In genomic region chr7:36697856-36698588, GRCm38 (mm10) we compare ENCODE assay signal across 9 mouse cellular contexts. TPM values are rescaled to one million over a fixed set of nuclear protein-coding genes. Genes with fewer than 3 reads are reported as not detected.
A peak's percentile ranks its signal among the peaks of the same experiment; 100 is the strongest.
DNase-seq lines count a peak whose midpoint lies in the region; ATAC-seq and TF ChIP-seq lines count a peak whose summit lies in the region.
"Had no signal": no experiment of that assay in that cellular context is flagged by ENCODE, and none has a peak within 500 bp of the region (broad histone marks: within the 10 kb centered on the region; RNA-seq: fewer than 3 reads in every experiment).

TSS of gene Tshz3 (plus strand) at chr7:36698118.

- TF ChIP-seq POLR2A in myocyte (IDR thresholded peaks at IDR 0.05; ENCODE audit: insufficient read length, low read depth), result peak; percentile 58

- peak within 1 kb of the TSS; percentile 89 for H3K27ac ChIP-seq in embryonic facial prominence, embryonic 15.5 days (replicated peaks)
- H3K27ac ChIP-seq in heart, embryonic 15.5 days, result peak within 1 kb of the TSS; percentile 81
- H3K27ac ChIP-seq in kidney, postnatal 0 days, result peak within 1 kb of the TSS; percentile 83
- peak within 1 kb of the TSS; percentile 36; the same call in 1 of the 2 replicates for H3K27ac ChIP-seq in liver, embryonic 12.5 days

- H3K9me3 ChIP-seq in embryonic facial prominence, embryonic 15.5 days (replicated peaks), result no peaks in the 10 kb centered on the region
- no peaks in the 10 kb centered on the region for H3K9me3 ChIP-seq in heart, embryonic 15.5 days (replicated peaks)
- no peaks in the 10 kb centered on the region for H3K9me3 ChIP-seq in kidney, postnatal 0 days (replicated peaks; ENCODE audit: low read length)
- no peaks in the 10 kb centered on the region for H3K9me3 ChIP-seq in liver, embryonic 12.5 days (replicated peaks)

- H3ac ChIP-seq in myocyte (ENCODE audit: control insufficient read depth, insufficient read length), result peak within 1 kb of the TSS; percentile 56

- H3K36me3 ChIP-seq in embryonic facial prominence, embryonic 15.5 days, result no peaks in the 10 kb centered on the region
- no peaks in the 10 kb centered on the region for H3K36me3 ChIP-seq in heart, embryonic 15.5 days
- H3K36me3 ChIP-seq in kidney, postnatal 0 days (ENCODE audit: insufficient read depth, low read length), result no peaks in the 10 kb centered on the region
- no peaks in the 10 kb centered on the region for H3K36me3 ChIP-seq in liver, embryonic 12.5 days
- H3K36me3 ChIP-seq in myocyte (ENCODE audit: control insufficient read depth, insufficient read depth), result peaks cover 4% of the 10 kb centered on the region

- peak within 1 kb of the TSS; percentile 99 for H3K4me2 ChIP-seq in embryonic facial prominence, embryonic 15.5 days (replicated peaks)
- H3K4me2 ChIP-seq in heart, embryonic 15.5 days, result peak within 1 kb of the TSS; percentile 100
- peak within 1 kb of the TSS; percentile 100 for H3K4me2 ChIP-seq in kidney, postnatal 0 days (ENCODE audit: low read length)
- peak within 1 kb of the TSS; percentile 74 for H3K4me2 ChIP-seq in liver, embryonic 12.5 days
- H3K4me2 ChIP-seq in myocyte (ENCODE audit: low read depth), result peak within 1 kb of the TSS; percentile 75

- WGBS in embryonic facial prominence, embryonic 15.5 days, result 0% methylated on average over 38 of the region's 88 CpGs
- WGBS in heart, embryonic 15.5 days, result under 1% methylated on average over 39 of the region's 88 CpGs
- under 1% methylated on average over 37 of the region's 88 CpGs for WGBS in kidney, postnatal 0 days
- WGBS in liver, embryonic 12.5 days (ENCODE audit: insufficient replicate concordance), result under 1% methylated on average over 30 of the region's 88 CpGs

- peaks cover 23% of the 10 kb centered on the region for H3K4me1 ChIP-seq in embryonic facial prominence, embryonic 15.5 days
- H3K4me1 ChIP-seq in heart, embryonic 15.5 days (replicated peaks), result peaks cover 24% of the 10 kb centered on the region
- H3K4me1 ChIP-seq in kidney, postnatal 0 days (replicated peaks; ENCODE audit: insufficient read depth, low read length), result peaks cover 6% of the 10 kb centered on the region; the same call in 1 of the 2 replicates
- peaks cover 12% of the 10 kb centered on the region; the same call in 1 of the 2 replicates for H3K4me1 ChIP-seq in liver, embryonic 12.5 days

- peak within 1 kb of the TSS; percentile 75 for H3K4me3 ChIP-seq in embryonic facial prominence, embryonic 15.5 days (replicated peaks)
- H3K4me3 ChIP-seq in heart, embryonic 15.5 days, result peak within 1 kb of the TSS; percentile 82
- peak within 1 kb of the TSS; percentile 80 for H3K4me3 ChIP-seq in kidney, postnatal 0 days (replicated peaks; ENCODE audit: low read depth, low read length)
- peak within 1 kb of the TSS; percentile 61 for H3K4me3 ChIP-seq in liver, embryonic 12.5 days
- H3K4me3 ChIP-seq in myocyte, result peak within 1 kb of the TSS; percentile 77

- no peak for TF ChIP-seq CTCF in kidney, postnatal 0 days (IDR thresholded peaks at IDR 0.05; ENCODE audit: low read depth)

- peaks cover 64% of the 10 kb centered on the region for H3K79me2 ChIP-seq in myocyte (ENCODE audit: control insufficient read depth, insufficient read depth)

- peak; percentile 63 to 68 for DNase-seq in left cerebral cortex, adult 18-20 months (ENCODE audit: low spot score in 2 of 2)
- DNase-seq in left cerebral cortex, adult 11 months (ENCODE audit: low spot score), result no peak
- peak; percentile 81 for DNase-seq in kidney, postnatal 0 days (ENCODE audit: low spot score)
- DNase-seq in thymus, postnatal 4 days, result peak; percentile 61

- ATAC-seq in embryonic facial prominence, embryonic 15.5 days (ENCODE audit: insufficient number of reproducible peaks, low FRiP score, low TSS enrichment, low read depth), result peak; percentile 78
- peak; percentile 53 for ATAC-seq in heart, embryonic 15.5 days (replicated peaks; ENCODE audit: insufficient number of reproducible peaks, insufficient read depth, low FRiP score, low read depth)
- ATAC-seq in kidney, postnatal 0 days (replicated peaks; ENCODE audit: low FRiP score, low read depth), result peak; percentile 47
- ATAC-seq in liver, embryonic 12.5 days, result peak; percentile 33

- peak within 1 kb of the TSS; percentile 57 for H3K9ac ChIP-seq in embryonic facial prominence, embryonic 15.5 days
- H3K9ac ChIP-seq in heart, embryonic 15.5 days, result peak within 1 kb of the TSS; percentile 68
- H3K9ac ChIP-seq in kidney, postnatal 0 days (ENCODE audit: low read depth, low read length), result peak within 1 kb of the TSS; percentile 62
- H3K9ac ChIP-seq in liver, embryonic 12.5 days, result peak within 1 kb of the TSS; percentile 44

- H3K27me3 ChIP-seq in embryonic facial prominence, embryonic 15.5 days, result peaks cover 30% of the 10 kb centered on the region
- peaks cover 44% of the 10 kb centered on the region for H3K27me3 ChIP-seq in heart, embryonic 15.5 days
- peaks cover 33% of the 10 kb centered on the region for H3K27me3 ChIP-seq in kidney, postnatal 0 days (ENCODE audit: insufficient read depth, low read length)
- peaks cover 87% of the 10 kb centered on the region for H3K27me3 ChIP-seq in liver, embryonic 12.5 days (replicated peaks)
- H3K27me3 ChIP-seq in myocyte (ENCODE audit: control insufficient read depth, insufficient read depth, insufficient read length), result no peaks in the 10 kb centered on the region

TF ChIP-seq in myocyte, 11 proteins besides CTCF, POLR2A, EP300 and RAD21:
- TF ChIP-seq CEBPB (IDR thresholded peaks at IDR 0.05; ENCODE audit: insufficient read depth, poor library complexity, severe bottlenecking) (no peak), POLR2AphosphoS2 (IDR thresholded peaks at IDR 0.05; ENCODE audit: insufficient read length, low read depth) (peak; percentile 50)

RNA-seq across cellular contexts. Expression of gene Tshz3, which starts in this region (rescaled TPM):
- 10 to 100 TPM; 42.9 to 45.6 TPM for total RNA-seq in left cerebral cortex, adult 18-20 months (2021)
- 12.0 and 14.4 TPM in 2 replicates for polyA plus RNA-seq in embryonic facial prominence, embryonic 15.5 days (2015; fragmentation: Nextera tagmentation; extraction: Ambion mirVana)
- polyA plus RNA-seq in heart, embryonic 15.5 days (2015; fragmentation: Nextera tagmentation; extraction: Ambion mirVana), result 2.4 TPM in 2 replicates
- 4.5 and 5.3 TPM in 2 replicates for polyA plus RNA-seq in kidney, postnatal 0 days (2015; fragmentation: Nextera tagmentation; extraction: Ambion mirVana)
- 1.2 and 1.5 TPM in 2 replicates for polyA plus RNA-seq in liver, embryonic 12.5 days (2016; fragmentation: Nextera tagmentation; extraction: Ambion mirVana)
- 6.5 TPM for polyA plus RNA-seq in myocyte (2012; fragmentation: generic; extraction: Trizol)
- total RNA-seq: MEL had no signal

Comparison
In these comparisons a context has a peak if more than half of its experiments do, and no peak if none do; other contexts are left out.
1. H3K27ac ChIP-seq: peak in every context shown above with its lines; median percentile 89 in embryonic facial prominence, embryonic 15.5 days; 83 in kidney, postnatal 0 days; 81 in heart, embryonic 15.5 days; 36 in liver, embryonic 12.5 days.